Mouse (Mus musculus) heart, adult 2 months (tissue): Measurements from ENCODE around the gene Cd6.

ENCODE experiments used
- CTCF ChIP-seq: fragments of 200-600 bp; IDR thresholded peaks from 2 replicates; pipeline ENCODE4 v1.8.1; 2022; ENCODE audit warnings: antibody characterized with exemption, mild to moderate bottlenecking, moderate library complexity
- EP300 ChIP-seq: fragments of 200-500 bp; IDR thresholded peaks from 2 replicates; pipeline ENCODE4 v1.6.1; 2011; ENCODE audit warnings: low read depth, low read length, control low read depth; ENCODE audit not compliant: insufficient read depth
- POLR2A ChIP-seq: fragments of 200-500 bp; IDR thresholded peaks from 2 replicates; pipeline ENCODE4 v1.6.1; 2011; ENCODE audit warnings: mild to moderate bottlenecking, low read depth, low read length, control low read depth; ENCODE audit not compliant: insufficient read depth

DNA sequence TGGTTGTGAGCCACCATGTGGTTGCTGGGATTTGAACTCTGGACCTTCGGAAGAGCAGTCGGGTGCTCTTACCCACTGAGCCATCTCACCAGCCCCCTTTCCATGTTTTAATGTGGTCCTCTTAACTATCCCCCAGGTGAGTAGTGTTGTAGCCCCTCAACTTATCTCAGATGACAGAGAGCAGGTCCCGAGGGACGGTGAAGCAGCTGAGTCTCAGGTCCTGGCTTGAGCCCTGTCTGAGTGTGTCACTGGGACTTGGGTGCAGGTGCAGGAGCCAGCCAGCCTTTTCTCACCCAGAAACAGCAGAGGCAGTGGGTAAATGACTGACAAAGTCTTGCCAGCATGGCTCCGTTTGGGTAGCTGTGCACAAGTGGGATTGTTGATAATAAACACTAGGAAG lies 14.3 kb upstream of the Cd6 start:
- no peak for TF ChIP-seq EP300
- no peak for TF ChIP-seq CTCF
- no peak for TF ChIP-seq POLR2A
